8 mouse cellular contexts compared by ENCODE assay signal in the genomic region with DNA sequence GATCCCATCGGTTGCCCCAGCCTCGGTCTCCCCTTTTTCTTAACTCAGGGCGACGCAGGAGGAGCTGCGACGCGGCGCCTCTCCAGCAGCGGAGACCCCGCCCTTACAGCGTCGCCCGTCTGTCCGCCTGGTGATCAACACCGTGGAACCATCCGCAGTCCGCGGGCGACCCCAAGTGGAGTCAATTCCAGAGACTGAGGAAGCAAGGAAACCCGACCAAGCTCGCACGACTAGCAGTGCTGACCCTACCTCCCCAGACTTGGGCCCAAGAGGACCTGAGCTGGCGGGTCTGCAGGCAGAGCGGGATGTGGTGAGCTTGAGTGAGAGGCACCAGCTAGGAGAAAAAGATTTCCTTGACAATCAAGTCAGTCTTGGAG. TPM values are rescaled to one million over a fixed set of nuclear protein-coding genes. Genes with fewer than 3 reads are reported as not detected.
DNase-seq lines count a peak whose midpoint lies in the region; ATAC-seq lines count a peak whose summit lies in the region.

No protein-coding gene starts in this region.

- H3K4me1 ChIP-seq in hindbrain, embryonic 13.5 days (replicated peaks) = peaks cover 16% of the 10 kb centered on the region
- H3K4me1 ChIP-seq in lung, embryonic 16.5 days (replicated peaks; ENCODE audit: control insufficient read depth, insufficient read depth, low read length) = peaks cover 10% of the 10 kb centered on the region

- no peak overlapping the region for H3K27ac ChIP-seq in hindbrain, embryonic 13.5 days
- no peak overlapping the region for H3K27ac ChIP-seq in lung, embryonic 16.5 days (ENCODE audit: low read length)

- peak overlapping the region; percentile 70 for H3K4me2 ChIP-seq in hindbrain, embryonic 13.5 days
- peak overlapping the region; percentile 81 for H3K4me2 ChIP-seq in lung, embryonic 16.5 days (ENCODE audit: low read depth, low read length)

- peak; percentile 36 for DNase-seq in T-cell, adult 2 months (ENCODE audit: low spot score)
- peak; percentile 77 to 89 for DNase-seq in cerebellum, postnatal 25 days
- DNase-seq in frontal cortex, postnatal 36 days (ENCODE audit: low spot score in 2 of 2) = peak; percentile 88 to 92
- peak; percentile 80 to 91 for DNase-seq in layer of hippocampus, postnatal 14 days (ENCODE audit: low spot score in 2 of 2)
- peak; percentile 67 for DNase-seq in ovary, postnatal 10 days (ENCODE audit: low spot score)
- DNase-seq in urinary bladder, postnatal 14 days (ENCODE audit: low spot score) = peak; percentile 90

- WGBS in hindbrain, embryonic 13.5 days = 1% methylated on average over 24 of the region's 24 CpGs
- WGBS in lung, embryonic 16.5 days = 1% methylated on average over 24 of the region's 24 CpGs

- peak overlapping the region; percentile 46 for H3K4me3 ChIP-seq in hindbrain, embryonic 13.5 days
- peak overlapping the region; percentile 49 for H3K4me3 ChIP-seq in lung, embryonic 16.5 days (ENCODE audit: low read length)

- H3K9ac ChIP-seq in hindbrain, embryonic 13.5 days = peak overlapping the region; percentile 70
- peak overlapping the region; percentile 59 for H3K9ac ChIP-seq in lung, embryonic 16.5 days (ENCODE audit: low read length)

- H3K36me3 ChIP-seq in hindbrain, embryonic 13.5 days = no peaks in the 10 kb centered on the region
- no peaks in the 10 kb centered on the region; the same call in 1 of the 2 replicates for H3K36me3 ChIP-seq in lung, embryonic 16.5 days (ENCODE audit: control insufficient read depth, insufficient read depth, low read length)

- peaks cover 65% of the 10 kb centered on the region for H3K27me3 ChIP-seq in hindbrain, embryonic 13.5 days
- peaks cover 13% of the 10 kb centered on the region for H3K27me3 ChIP-seq in lung, embryonic 16.5 days (ENCODE audit: control insufficient read depth, insufficient read depth, low read depth, low read length)

- H3K9me3 ChIP-seq in hindbrain, embryonic 13.5 days = no peaks in the 10 kb centered on the region
- no peaks in the 10 kb centered on the region for H3K9me3 ChIP-seq in lung, embryonic 16.5 days (ENCODE audit: control insufficient read depth, low read length)

- ATAC-seq in hindbrain, embryonic 13.5 days (ENCODE audit: low FRiP score) = peak; percentile 81
- ATAC-seq in lung, embryonic 16.5 days (ENCODE audit: low read depth) = peak; percentile 88

RNA-seq across cellular contexts. Expression of a gene that starts 10.7 kb away (rescaled TPM):
- 9.3 and 10.6 TPM in 2 replicates for polyA plus RNA-seq in hindbrain, embryonic 13.5 days (2015; fragmentation: Nextera tagmentation; extraction: Ambion mirVana)
- 1 to 10 TPM; 2.8 to 4.7 TPM for total RNA-seq in layer of hippocampus, postnatal 14 days (2021)
- polyA plus RNA-seq in lung, embryonic 16.5 days (2015; fragmentation: Nextera tagmentation; extraction: Ambion mirVana) = 21.3 and 23.6 TPM in 2 replicates

RNA-seq across cellular contexts. Expression of a gene that starts 25.7 kb away (rescaled TPM):
- 37.2 and 37.7 TPM in 2 replicates for polyA plus RNA-seq in hindbrain, embryonic 13.5 days (2015; fragmentation: Nextera tagmentation; extraction: Ambion mirVana)
- total RNA-seq in layer of hippocampus, postnatal 14 days (2021) = 10 to 100 TPM; 25.5 to 30.2 TPM
- polyA plus RNA-seq in lung, embryonic 16.5 days (2015; fragmentation: Nextera tagmentation; extraction: Ambion mirVana) = 19.5 and 22.4 TPM in 2 replicates

RNA-seq across cellular contexts. Expression of a gene that starts 30.3 kb away (rescaled TPM):
- polyA plus RNA-seq in hindbrain, embryonic 13.5 days (2015; fragmentation: Nextera tagmentation; extraction: Ambion mirVana) = 39.6 and 49.7 TPM in 2 replicates
- 100 to 1,000 TPM; 125 to 127 TPM for total RNA-seq in layer of hippocampus, postnatal 14 days (2021)
- polyA plus RNA-seq in lung, embryonic 16.5 days (2015; fragmentation: Nextera tagmentation; extraction: Ambion mirVana) = 20.1 and 21.0 TPM in 2 replicates

RNA-seq across cellular contexts. Expression of a gene that starts 45.0 kb away (rescaled TPM):
- polyA plus RNA-seq in hindbrain, embryonic 13.5 days (2015; fragmentation: Nextera tagmentation; extraction: Ambion mirVana) = 7.4 and 7.5 TPM in 2 replicates
- total RNA-seq in layer of hippocampus, postnatal 14 days (2021) = 1 to 10 TPM; 1.9 to 8.6 TPM
- polyA plus RNA-seq in lung, embryonic 16.5 days (2015; fragmentation: Nextera tagmentation; extraction: Ambion mirVana) = 28.6 and 34.6 TPM in 2 replicates

RNA-seq across cellular contexts. Expression of a gene that starts 52.9 kb away (rescaled TPM):
- polyA plus RNA-seq in hindbrain, embryonic 13.5 days (2015; fragmentation: Nextera tagmentation; extraction: Ambion mirVana) = 3.8 and 3.9 TPM in 2 replicates
- total RNA-seq in layer of hippocampus, postnatal 14 days (2021) = 1 to 10 TPM in 1 of 2 experiments, under 1 TPM in 1; 0.57 to 1.1 TPM
- 77.2 and 102 TPM in 2 replicates for polyA plus RNA-seq in lung, embryonic 16.5 days (2015; fragmentation: Nextera tagmentation; extraction: Ambion mirVana)

Comparison
In these comparisons a context has a peak if more than half of its experiments do, and no peak if none do; other contexts are left out.
1. DNase-seq: peak in every context shown above with its lines; median percentile 90 in frontal cortex, postnatal 36 days; 90 in urinary bladder, postnatal 14 days; 86 in layer of hippocampus, postnatal 14 days; 83 in cerebellum, postnatal 25 days; 67 in ovary, postnatal 10 days; 36 in T-cell, adult 2 months.